Mouse (Mus musculus) lung, embryonic 16.5 days (tissue): ENCODE data around the gene Spag6. TPM values are rescaled to one million over a fixed set of nuclear protein-coding genes. Genes with fewer than 3 reads are reported as not detected.

Experiments used
- ATAC-seq: fragments of 200-750 bp; cut with Nextera tagmentation; 2 replicates; pipeline ENCODE4 v1.8.0; 2017; ENCODE audit warnings: low read depth, mild to moderate bottlenecking, moderate library complexity
- H3K27ac ChIP-seq: fragments of 300-500 bp; sonication (generic); 2 replicates; pipeline ENCODE4 v1.5.1; 2014; ENCODE audit warnings: mild to moderate bottlenecking, control low read depth, low read length
- H3K27me3 ChIP-seq: fragments of 300-500 bp; sonication (generic); 2 replicates; pipeline ENCODE4 v1.6.1; 2014; ENCODE audit warnings: low read depth, low read length, mixed read lengths; ENCODE audit not compliant: control insufficient read depth, insufficient read depth
- H3K36me3 ChIP-seq: fragments of 300-500 bp; sonication (generic); 2 replicates; pipeline ENCODE4 v1.6.1; 2014; ENCODE audit warnings: low read length; ENCODE audit not compliant: control insufficient read depth, insufficient read depth
- H3K4me1 ChIP-seq: fragments of 300-500 bp; sonication (generic); replicated peaks from 2 replicates; pipeline ENCODE4 v1.6.1; 2014; ENCODE audit warnings: low read length, mixed read lengths; ENCODE audit not compliant: control insufficient read depth, insufficient read depth
- H3K4me2 ChIP-seq: fragments of 300-500 bp; sonication (generic); 2 replicates; pipeline ENCODE4 v1.6.1; 2014; ENCODE audit warnings: low read depth, low read length, control low read depth
- H3K4me3 ChIP-seq: fragments of 300-500 bp; sonication (generic); 2 replicates; pipeline ENCODE4 v1.5.1; 2014; ENCODE audit warnings: mild to moderate bottlenecking, low read length, control low read depth
- H3K9ac ChIP-seq: fragments of 300-500 bp; sonication (generic); 2 replicates; pipeline ENCODE4 v1.6.1; 2014; ENCODE audit warnings: low read length, control low read depth
- H3K9me3 ChIP-seq: fragments of 300-500 bp; sonication (generic); 2 replicates; pipeline ENCODE4 v1.6.1; 2016; ENCODE audit warnings: low read length; ENCODE audit not compliant: control insufficient read depth
- WGBS: fragments of 180-500 bp; shearing (Covaris S2); extraction: QIAGEN DNeasy Blood & Tissue Kit; methylation state at CpG from one replicate; pipeline ENCODE4 v1.1.7; 2014; 5-methylcytosine and 5-hydroxymethylcytosine counted together
- polyA plus RNA-seq: library from polyadenylated mRNA; unstranded; fragments of >200 nt; fragmentation: Nextera tagmentation; extraction: Ambion mirVana; gene quantifications from 2 replicates; pipeline ENCODE4 v1.2.1, GENCODE M21; 2015

Spag6 gene
- polyA plus RNA-seq, 1 experiment from 2014 or later, result 0.15 TPM

DNA sequence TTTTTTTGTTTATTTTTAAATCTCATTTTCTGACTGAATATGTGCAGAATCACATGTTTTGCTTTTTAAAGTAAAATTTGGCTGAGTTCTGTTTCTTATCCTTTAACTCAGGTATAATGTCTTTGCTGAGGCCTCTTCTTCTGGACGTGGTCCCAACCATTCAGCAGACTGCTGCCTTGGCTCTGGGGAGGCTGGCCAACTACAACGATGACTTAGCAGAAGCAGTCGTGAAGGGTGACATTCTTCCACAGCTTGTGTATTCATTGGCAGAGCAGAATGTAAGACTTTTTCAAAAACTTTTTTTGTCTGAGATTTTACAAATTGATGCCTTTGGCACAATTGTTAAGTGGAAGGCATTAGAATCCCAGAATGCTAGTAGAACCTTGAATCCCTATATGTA, 16.5 kb downstream of the Spag6 start:
- WGBS, result 52% methylated on average over 3 of the region's 3 CpGs
- Histone ChIP-seq H3K36me3 (no peaks in the 10 kb centered on the region), H3K9ac (no peak overlapping the region), H3K4me2 (no peak overlapping the region), H3K9me3 (no peaks in the 10 kb centered on the region), H3K4me3 (no peak overlapping the region), H3K27ac (no peak overlapping the region), H3K27me3 (no peaks in the 10 kb centered on the region), H3K4me1 (no peaks in the 10 kb centered on the region)
- no peak for ATAC-seq

DNA sequence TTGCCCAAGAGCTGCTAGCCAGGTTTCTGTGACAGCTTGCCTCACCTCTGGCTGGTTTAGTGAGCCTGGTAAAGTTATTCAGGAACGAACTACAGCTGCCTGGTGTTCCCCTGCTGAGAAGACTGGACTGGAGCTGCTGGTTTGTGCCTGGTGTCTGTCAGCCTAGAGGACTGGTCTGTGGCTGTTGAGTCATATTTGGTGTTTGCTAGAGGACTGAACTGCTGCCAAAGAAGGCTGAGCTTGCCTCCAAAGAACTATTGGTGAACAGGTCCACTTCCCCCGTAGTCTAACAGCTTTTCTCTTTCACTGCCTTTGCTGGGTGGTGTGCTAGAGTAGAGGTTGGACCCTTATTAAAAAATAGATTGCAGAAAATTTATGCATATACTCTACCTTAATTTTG, 19.2 kb downstream of the Spag6 start:
- H3K4me2 ChIP-seq, result no peak overlapping the region
- H3K36me3 ChIP-seq, result no peaks in the 10 kb centered on the region
- H3K27ac ChIP-seq, result no peak overlapping the region
- no peak overlapping the region for H3K4me3 ChIP-seq
- H3K4me1 ChIP-seq, result no peaks in the 10 kb centered on the region
- no peaks in the 10 kb centered on the region for H3K27me3 ChIP-seq
- H3K9me3 ChIP-seq, result no peaks in the 10 kb centered on the region
- no peak overlapping the region for H3K9ac ChIP-seq
- 63% methylated on average over 2 of the region's 2 CpGs for WGBS
- no peak for ATAC-seq

DNA sequence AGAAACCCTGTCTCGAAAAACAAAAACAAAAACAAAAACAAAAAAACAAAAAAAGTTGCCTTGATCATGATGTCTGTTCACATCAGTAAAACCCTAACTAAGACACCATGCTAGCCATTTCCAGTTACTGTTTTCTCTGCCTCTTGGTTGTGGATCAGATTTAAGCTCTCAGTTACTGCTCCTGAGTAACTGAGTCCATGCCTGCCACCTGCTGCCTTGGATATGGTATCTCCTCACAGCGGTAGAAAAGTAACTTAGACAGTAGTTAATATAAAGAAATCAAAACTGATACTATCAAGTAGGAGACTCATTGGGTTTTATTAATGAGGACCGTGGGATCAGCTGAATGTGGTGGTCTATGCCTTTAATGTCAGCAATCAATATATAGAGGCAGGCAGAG, 20.5 kb downstream of the Spag6 start:
- H3K36me3 ChIP-seq, result no peaks in the 10 kb centered on the region
- H3K27ac ChIP-seq, result no peak overlapping the region
- H3K27me3 ChIP-seq, result no peaks in the 10 kb centered on the region
- no peaks in the 10 kb centered on the region for H3K4me1 ChIP-seq
- 72% methylated on average over 3 of the region's 3 CpGs for WGBS
- no peak for ATAC-seq
- H3K9me3 ChIP-seq, result no peaks in the 10 kb centered on the region
- no peak overlapping the region for H3K4me3 ChIP-seq
- no peak overlapping the region for H3K9ac ChIP-seq
- no peak overlapping the region for H3K4me2 ChIP-seq

DNA sequence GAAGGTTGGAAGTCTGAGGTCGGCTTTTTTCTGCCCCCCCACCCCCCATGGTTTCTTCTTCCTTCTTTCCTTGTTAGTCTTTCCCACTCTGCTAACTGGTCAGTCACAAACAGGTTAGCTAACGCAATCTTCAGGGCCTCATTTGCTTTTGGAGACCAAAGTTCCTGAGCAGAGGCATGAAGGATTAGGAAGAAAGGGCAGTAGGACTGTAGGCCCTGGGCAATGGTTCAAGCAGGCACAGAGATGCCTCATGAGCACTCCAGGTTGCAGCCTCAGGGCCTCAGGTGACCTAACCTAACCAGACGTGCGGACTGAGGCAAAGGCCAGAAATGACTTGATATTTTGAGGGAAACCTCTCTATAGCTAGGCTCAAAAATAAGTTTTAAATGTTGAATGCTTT, 24.7 kb downstream of the Spag6 start:
- WGBS, result 79% methylated on average over 4 of the region's 4 CpGs

DNA sequence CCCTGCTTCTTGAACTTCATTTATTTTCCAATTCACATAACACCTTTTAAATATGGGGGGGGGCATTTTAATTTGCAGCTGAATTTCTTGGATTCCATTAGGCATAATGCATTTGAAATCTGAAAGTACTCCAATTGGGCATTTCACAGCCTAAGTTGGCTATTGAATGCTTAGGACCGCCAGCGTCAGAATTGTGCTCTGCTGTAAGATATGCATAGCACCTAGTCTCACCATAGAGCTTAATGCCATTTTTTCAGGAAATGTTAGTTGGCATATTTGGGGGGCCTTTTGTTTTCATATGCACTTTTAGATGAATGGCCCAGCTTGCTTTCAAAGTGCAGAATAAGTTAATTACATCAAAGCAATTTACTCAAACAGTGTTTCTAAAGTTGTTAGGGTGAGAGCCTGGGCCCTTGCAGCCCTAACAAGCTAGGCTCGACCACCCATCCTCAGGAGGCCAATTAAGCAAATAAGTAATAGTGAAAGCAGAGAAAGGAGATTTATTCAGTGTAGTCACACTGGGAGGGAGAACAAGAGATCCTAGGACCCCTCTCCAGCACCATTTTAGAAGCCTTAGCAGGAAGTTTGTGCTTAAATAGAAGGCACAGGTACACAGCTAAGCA, 28.5 kb downstream of the Spag6 start:
- Histone ChIP-seq H3K36me3 (no peaks in the 10 kb centered on the region), H3K27me3 (no peaks in the 10 kb centered on the region), H3K4me1 (no peaks in the 10 kb centered on the region), H3K4me2 (no peak overlapping the region), H3K27ac (no peak overlapping the region), H3K4me3 (no peak overlapping the region), H3K9me3 (no peaks in the 10 kb centered on the region), H3K9ac (no peak overlapping the region)
- WGBS, result 63% methylated on average over 3 of the region's 3 CpGs
- ATAC-seq, result no peak

More for the DNA sequence above, 24.7 kb downstream of the Spag6 start:
- no peak for ATAC-seq
- no peak overlapping the region for H3K27ac ChIP-seq
- H3K4me2 ChIP-seq, result no peak overlapping the region
- no peaks in the 10 kb centered on the region for H3K27me3 ChIP-seq
- no peaks in the 10 kb centered on the region for H3K9me3 ChIP-seq
- H3K36me3 ChIP-seq, result no peaks in the 10 kb centered on the region
- H3K4me1 ChIP-seq, result no peaks in the 10 kb centered on the region
- no peak overlapping the region for H3K9ac ChIP-seq
- H3K4me3 ChIP-seq, result no peak overlapping the region

DNA sequence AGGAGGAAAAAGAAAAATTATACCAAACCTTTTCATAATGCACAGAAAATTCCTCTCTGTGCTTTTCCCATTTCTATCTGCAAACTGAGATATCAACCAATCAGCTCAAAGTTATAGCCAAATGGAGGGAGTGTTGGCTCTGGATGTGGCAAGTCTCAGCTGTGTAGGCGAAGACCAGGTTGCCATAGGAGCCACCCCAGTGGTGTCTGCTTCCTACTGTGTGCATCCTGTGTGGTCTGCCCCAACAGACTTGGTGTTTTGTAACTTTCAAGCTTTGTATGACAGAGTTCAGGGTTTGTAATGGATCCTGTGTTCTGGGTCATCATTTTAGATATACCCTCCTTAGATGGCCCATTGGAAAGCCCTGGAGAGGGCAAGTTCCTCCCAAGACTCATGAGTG, 30.6 kb downstream of the Spag6 start:
- Histone ChIP-seq H3K9ac (no peak overlapping the region), H3K4me3 (no peak overlapping the region), H3K9me3 (no peaks in the 10 kb centered on the region), H3K4me1 (no peaks in the 10 kb centered on the region), H3K27ac (no peak overlapping the region), H3K27me3 (no peaks in the 10 kb centered on the region), H3K36me3 (no peaks in the 10 kb centered on the region), H3K4me2 (no peak overlapping the region)
- WGBS, result 70% methylated on average over 1 of the region's 1 CpGs
- ATAC-seq, result no peak

DNA sequence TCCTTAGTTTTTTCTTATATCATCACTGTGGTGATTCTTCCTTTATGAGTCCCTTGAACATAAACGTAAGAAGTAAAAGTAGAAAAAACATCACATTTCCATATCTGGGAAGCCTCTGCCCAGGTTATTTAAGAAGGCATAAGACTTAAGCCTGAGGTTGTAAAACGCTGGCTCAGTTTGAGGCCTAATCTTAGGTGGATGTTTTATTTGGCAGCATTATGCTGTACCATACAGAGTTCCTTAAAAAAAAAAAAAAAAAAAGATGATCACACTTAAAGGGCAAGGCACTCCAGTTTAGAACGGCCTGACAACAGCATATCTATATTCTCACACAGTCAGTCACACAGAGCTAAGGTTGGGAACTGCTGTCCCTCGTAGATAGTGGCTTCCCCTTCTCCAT, 32.0 kb downstream of the Spag6 start:
- H3K4me2 ChIP-seq, result no peak overlapping the region
- H3K9me3 ChIP-seq, result no peaks in the 10 kb centered on the region
- WGBS, result 57% methylated on average over 4 of the region's 4 CpGs
- H3K36me3 ChIP-seq, result no peaks in the 10 kb centered on the region
- no peak overlapping the region for H3K27ac ChIP-seq
- no peak overlapping the region for H3K4me3 ChIP-seq
- H3K27me3 ChIP-seq, result no peaks in the 10 kb centered on the region
- H3K4me1 ChIP-seq, result no peaks in the 10 kb centered on the region
- no peak overlapping the region for H3K9ac ChIP-seq
- no peak for ATAC-seq

DNA sequence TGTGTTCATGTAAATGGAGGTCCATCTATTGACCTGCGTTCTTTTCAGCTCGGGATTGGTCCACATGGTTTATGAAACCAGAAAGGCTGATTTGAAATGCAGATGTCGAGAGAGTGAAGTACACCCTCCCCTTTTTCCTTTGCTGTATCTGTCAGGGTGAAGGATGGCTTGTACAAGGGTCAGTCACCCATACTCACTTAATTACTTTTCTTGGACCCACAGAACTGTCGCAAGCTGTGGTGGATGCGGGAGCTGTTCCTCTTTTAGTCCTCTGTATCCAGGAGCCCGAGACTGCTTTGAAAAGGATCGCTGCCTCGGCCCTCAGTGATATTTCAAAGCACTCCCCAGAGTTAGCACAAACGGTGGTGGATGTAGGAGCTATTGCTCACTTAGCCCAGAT, 37.9 kb downstream of the Spag6 start:
- no peak for ATAC-seq
- Histone ChIP-seq H3K27me3 (no peaks in the 10 kb centered on the region), H3K9ac (no peak overlapping the region), H3K27ac (no peak overlapping the region), H3K4me1 (no peaks in the 10 kb centered on the region), H3K4me2 (no peak overlapping the region), H3K9me3 (no peaks in the 10 kb centered on the region), H3K4me3 (no peak overlapping the region), H3K36me3 (no peaks in the 10 kb centered on the region)
- WGBS, result 36% methylated on average over 9 of the region's 9 CpGs

DNA sequence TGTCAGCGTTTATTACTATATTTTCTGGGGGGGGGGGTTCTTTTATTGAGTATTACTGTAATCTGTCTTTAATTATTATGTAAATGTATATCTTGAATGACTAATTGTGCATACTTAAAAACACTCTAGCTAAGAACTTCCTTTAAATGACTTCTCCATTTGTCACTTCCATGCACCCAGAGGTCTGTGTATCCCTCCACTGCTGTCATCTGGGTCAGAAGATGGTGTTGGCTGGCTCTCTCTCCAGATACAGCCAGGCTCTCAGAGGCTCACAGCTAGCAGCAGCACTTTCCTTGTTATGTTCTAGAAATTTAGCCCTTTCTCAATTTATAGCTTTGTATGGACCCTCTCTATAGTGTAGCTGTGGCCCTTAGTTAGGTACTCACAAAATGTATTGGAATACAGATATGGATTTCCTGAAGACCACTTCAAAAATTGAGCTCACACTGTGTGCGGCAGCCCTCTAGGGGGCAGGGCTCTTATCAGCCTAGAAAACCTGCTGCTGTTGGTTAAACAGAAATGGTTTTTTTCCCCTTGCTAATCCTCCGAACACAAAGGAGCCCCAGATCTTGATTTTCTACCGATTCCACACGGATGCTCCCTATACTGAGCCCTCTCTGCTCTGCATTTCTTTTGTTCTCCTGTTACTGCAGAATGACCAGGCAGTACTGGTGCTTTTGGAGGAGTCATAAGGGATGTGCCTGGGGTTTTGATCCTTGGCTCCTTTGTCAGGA, 40.7 kb downstream of the Spag6 start:
- H3K36me3 ChIP-seq, result no peaks in the 10 kb centered on the region
- no peak for ATAC-seq
- no peaks in the 10 kb centered on the region for H3K4me1 ChIP-seq
- no peak overlapping the region for H3K4me3 ChIP-seq
- WGBS, result 35% methylated on average over 5 of the region's 5 CpGs
- no peaks in the 10 kb centered on the region for H3K9me3 ChIP-seq
- H3K27me3 ChIP-seq, result no peaks in the 10 kb centered on the region
- H3K27ac ChIP-seq, result no peak overlapping the region
- no peak overlapping the region for H3K4me2 ChIP-seq
- no peak overlapping the region for H3K9ac ChIP-seq
